Mouse (Mus musculus): ENCODE data around the gene Cpne6.

Gene Cpne6

GRCm38 (mm10) chr14:55554635-55555034 lies 44.4 kb downstream of the Cpne6 start:
- no peak for DNase-seq (ENCODE audit: low spot score in 2 of 2)

- DNase-seq (ENCODE audit: low spot score in 2 of 2), result no peak
Observed at GRCm38 (mm10) chr14:55555788-55556187, 45.5 kb downstream of the Cpne6 start.

- DNase-seq (ENCODE audit: low spot score in 2 of 2), result peak; percentile 62 to 75
Observed at GRCm38 (mm10) chr14:55557003-55557402, 46.8 kb downstream of the Cpne6 start.

GRCm38 (mm10) chr14:55557587-55557986 lies 47.3 kb downstream of the Cpne6 start:
- DNase-seq (ENCODE audit: low spot score in 2 of 2), result no peak

GRCm38 (mm10) chr14:55558740-55559448 lies 48.6 kb downstream of the Cpne6 start:
- DNase-seq (ENCODE audit: low spot score in 2 of 2), result no peak

GRCm38 (mm10) chr14:55559799-55560201 lies 49.6 kb downstream of the Cpne6 start, which contains the start of gene Dcaf11:
Gene Dcaf11 (plus strand): TSS chr14:55560006.
- peak; percentile 88 to 89 for DNase-seq (ENCODE audit: low spot score in 2 of 2)

- DNase-seq (ENCODE audit: low spot score in 2 of 2), result peak; percentile 98 to 99
Observed at GRCm38 (mm10) chr14:55560202-55561073, 50.2 kb downstream of the Cpne6 start, which contains the start of gene A730061H03Rik. Gene A730061H03Rik (minus strand): TSS chr14:55560406.

- no peak for DNase-seq (ENCODE audit: low spot score in 2 of 2)
Observed at GRCm38 (mm10) chr14:55561860-55562259, 51.6 kb downstream of the Cpne6 start.

- DNase-seq (ENCODE audit: low spot score in 2 of 2), result no peak
Observed at GRCm38 (mm10) chr14:55563249-55563648, 53.0 kb downstream of the Cpne6 start.

GRCm38 (mm10) chr14:55565748-55566147 lies 55.5 kb downstream of the Cpne6 start:
- no peak for DNase-seq (ENCODE audit: low spot score in 2 of 2)

All from frontal cortex, postnatal 36 days (tissue).